Mouse (Mus musculus) midbrain, embryonic 14.5 days (tissue): Measurements from ENCODE around the gene Pigo. TPM values are rescaled to one million over a fixed set of nuclear protein-coding genes. Genes with fewer than 3 reads are reported as not detected.

Experiments
- ATAC-seq: fragments of 200-750 bp; cut with Nextera tagmentation; 2 replicates; pipeline ENCODE4 v1.8.0; 2017; ENCODE audit warnings: moderate number of reproducible peaks, moderate library complexity; ENCODE audit not compliant: low FRiP score, low TSS enrichment
- DNase-seq: peaks from one replicate; pipeline ENCODE4 v3.0.0-alpha.2; 2015
- H3K27ac ChIP-seq: fragments of 300-500 bp; sonication (generic); replicated peaks from 2 replicates; pipeline ENCODE4 v1.5.1; 2014; ENCODE audit warnings: mild to moderate bottlenecking, low read depth, low read length, moderate library complexity
- H3K27me3 ChIP-seq: fragments of 300-500 bp; sonication (generic); 2 replicates; pipeline ENCODE4 v1.6.1; 2014; ENCODE audit warnings: low read length, control low read depth, mixed read lengths; ENCODE audit not compliant: control insufficient read depth, insufficient read depth
- H3K36me3 ChIP-seq: fragments of 300-500 bp; sonication (generic); 2 replicates; pipeline ENCODE4 v1.6.1; 2014; ENCODE audit warnings: low read length, control low read depth; ENCODE audit not compliant: control insufficient read depth, insufficient read depth
- H3K4me1 ChIP-seq: fragments of 300-500 bp; sonication (generic); 2 replicates; pipeline ENCODE4 v1.6.1; 2014; ENCODE audit warnings: mild to moderate bottlenecking, antibody characterized with exemption, low read length, control low read depth; ENCODE audit not compliant: control insufficient read depth, insufficient read depth
- H3K4me2 ChIP-seq: fragments of 300-500 bp; sonication (generic); 2 replicates; pipeline ENCODE4 v1.6.1; 2014; ENCODE audit warnings: mild to moderate bottlenecking, low read length, moderate library complexity
- H3K4me3 ChIP-seq: fragments of 300-500 bp; sonication (generic); replicated peaks from 2 replicates; pipeline ENCODE4 v1.5.1; 2014; ENCODE audit warnings: low read depth, low read length
- H3K9ac ChIP-seq: fragments of 300-500 bp; sonication (generic); replicated peaks from 2 replicates; pipeline ENCODE4 v1.6.1; 2014; ENCODE audit warnings: mild to moderate bottlenecking, low read length, moderate library complexity
- H3K9me3 ChIP-seq: fragments of 300-500 bp; sonication (generic); 2 replicates; pipeline ENCODE4 v1.6.1; 2016; ENCODE audit warnings: low read length, control low read depth, mixed read lengths; ENCODE audit not compliant: control insufficient read depth
- WGBS: fragments of 180-500 bp; shearing (Covaris S2); extraction: QIAGEN DNeasy Blood & Tissue Kit; methylation state at CpG from one replicate; pipeline ENCODE4 v1.1.7; 2014; 5-methylcytosine and 5-hydroxymethylcytosine counted together
- polyA plus RNA-seq: library from polyadenylated mRNA; unstranded; fragments of >200 nt; fragmentation: Nextera tagmentation; extraction: Ambion mirVana; gene quantifications from 2 replicates; pipeline ENCODE4 v1.2.1, GENCODE M21; 2014

Pigo gene
- polyA plus RNA-seq, 1 experiment from 2014 or later: 26.4 TPM

DNA sequence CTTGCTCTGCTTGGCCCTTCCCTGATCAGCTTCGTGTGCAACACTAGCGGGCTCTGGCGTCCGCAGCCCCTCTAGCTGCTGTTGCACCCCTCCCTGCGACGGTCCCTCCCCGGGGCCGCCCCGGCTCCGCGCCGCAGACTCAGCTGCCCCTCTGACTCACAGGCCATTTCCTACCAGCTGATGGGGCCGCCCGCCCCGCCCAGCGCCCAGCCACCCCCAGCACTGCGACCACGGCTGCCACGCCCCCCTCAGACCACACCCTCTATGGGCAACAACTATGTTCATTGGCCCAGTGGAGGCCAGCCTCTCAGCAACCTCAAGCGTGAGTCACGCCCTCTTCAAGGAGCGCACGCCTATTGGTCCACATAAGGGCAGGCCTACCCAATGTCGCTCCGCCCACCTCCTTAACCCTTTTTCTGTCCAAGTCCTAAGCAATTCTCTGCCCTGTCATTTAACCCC, 14.5 kb upstream of the Pigo start:
- peak overlapping the region; percentile 85 for H3K4me2 ChIP-seq
- no peaks in the 10 kb centered on the region for H3K9me3 ChIP-seq
- H3K27ac ChIP-seq: peak overlapping the region; percentile 78
- peak overlapping the region; percentile 61 for H3K4me3 ChIP-seq
- peak overlapping the region; percentile 77 for H3K9ac ChIP-seq
- DNase-seq: peak; percentile 97
- H3K27me3 ChIP-seq: no peaks in the 10 kb centered on the region
- H3K36me3 ChIP-seq: peaks cover 20% of the 10 kb centered on the region
- peak; percentile 95 for ATAC-seq
- 0% methylated on average over 25 of the region's 25 CpGs for WGBS
- peaks cover 53% of the 10 kb centered on the region for H3K4me1 ChIP-seq

DNA sequence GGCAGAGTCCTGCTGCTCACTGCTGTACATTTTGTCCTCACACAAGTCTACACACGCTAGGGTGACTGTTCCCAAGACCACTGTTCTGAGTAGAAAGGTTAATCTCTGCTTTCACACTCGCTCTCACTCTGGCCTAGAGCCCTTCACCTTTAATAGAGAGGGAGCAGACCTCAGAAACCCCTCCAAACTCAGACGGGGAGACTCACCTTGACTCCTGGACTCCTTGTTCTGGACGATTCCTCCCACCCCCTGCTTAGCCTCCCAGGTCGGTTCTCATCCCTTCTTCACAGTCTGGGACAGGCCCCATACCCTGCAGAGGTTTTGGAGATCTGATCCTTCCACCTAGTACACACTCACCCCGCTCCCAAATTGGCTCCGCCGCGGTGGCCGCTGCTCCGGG, 14.0 kb upstream of the Pigo start:
- peaks cover 25% of the 10 kb centered on the region for H3K36me3 ChIP-seq
- H3K4me1 ChIP-seq: peaks cover 49% of the 10 kb centered on the region
- peak overlapping the region; percentile 85 for H3K4me2 ChIP-seq
- DNase-seq: peak; percentile 8
- no peaks in the 10 kb centered on the region for H3K9me3 ChIP-seq
- WGBS: under 1% methylated on average over 11 of the region's 11 CpGs
- peak overlapping the region; percentile 78 for H3K27ac ChIP-seq
- H3K27me3 ChIP-seq: no peaks in the 10 kb centered on the region
- ATAC-seq: no peak; the same call in 1 of the 2 replicates
- peak overlapping the region; percentile 61 for H3K4me3 ChIP-seq
- H3K9ac ChIP-seq: peak overlapping the region; percentile 77

DNA sequence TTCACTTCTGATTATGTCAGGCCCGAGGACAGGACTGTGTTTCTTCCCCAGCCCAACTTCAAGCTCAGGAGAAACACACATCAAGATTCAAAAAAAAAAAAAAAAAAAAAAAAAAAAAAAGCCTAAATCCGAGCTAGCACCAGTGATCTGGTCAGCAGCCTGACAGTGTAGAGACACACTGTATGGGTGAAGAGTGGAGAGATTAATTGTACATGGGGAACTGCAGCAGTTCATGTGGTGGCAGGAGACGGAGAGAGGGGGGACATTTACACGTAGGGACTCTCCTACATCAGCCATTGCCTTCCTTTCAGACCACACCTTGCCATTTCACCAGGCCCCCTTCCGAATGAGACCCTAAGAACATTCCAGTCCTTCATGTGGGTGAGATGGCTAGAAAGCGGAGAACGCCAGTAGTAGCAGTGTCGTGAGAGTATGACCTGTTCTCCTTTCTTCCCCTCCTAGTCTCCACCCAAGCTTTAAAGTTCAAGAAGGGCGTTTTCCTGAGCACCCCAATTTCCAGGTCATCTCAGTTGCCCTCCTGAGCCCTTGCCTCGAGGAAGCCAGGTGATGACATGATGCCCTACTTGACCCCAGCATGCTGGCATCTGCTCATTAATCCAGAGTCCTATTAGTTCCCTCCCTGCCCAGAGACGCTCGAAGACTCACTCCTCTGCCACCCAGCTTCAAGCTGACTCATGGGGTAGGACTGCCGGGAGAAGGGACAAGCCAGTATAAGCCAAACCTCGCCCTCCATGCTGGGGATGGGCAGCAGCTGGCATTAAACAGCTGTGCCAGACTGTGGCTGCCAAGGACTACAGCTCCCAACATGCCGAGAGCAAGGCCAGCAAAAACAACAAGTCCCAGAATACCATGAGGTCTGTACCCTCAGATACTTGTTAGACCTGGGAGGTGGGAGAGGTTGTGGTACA, 13.2 kb upstream of the Pigo start:
- Histone ChIP-seq H3K9ac (peak overlapping the region; percentile 77), H3K27me3 (no peaks in the 10 kb centered on the region), H3K9me3 (no peaks in the 10 kb centered on the region), H3K36me3 (peaks cover 33% of the 10 kb centered on the region), H3K4me2 (peak overlapping the region; percentile 85), H3K27ac (peak overlapping the region; percentile 78; the same call in 1 of the 2 replicates), H3K4me3 (peak overlapping the region; percentile 61), H3K4me1 (peaks cover 41% of the 10 kb centered on the region)
- WGBS: 60% methylated on average over 15 of the region's 15 CpGs
- no peak for ATAC-seq
- peak; percentile 45 for DNase-seq

DNA sequence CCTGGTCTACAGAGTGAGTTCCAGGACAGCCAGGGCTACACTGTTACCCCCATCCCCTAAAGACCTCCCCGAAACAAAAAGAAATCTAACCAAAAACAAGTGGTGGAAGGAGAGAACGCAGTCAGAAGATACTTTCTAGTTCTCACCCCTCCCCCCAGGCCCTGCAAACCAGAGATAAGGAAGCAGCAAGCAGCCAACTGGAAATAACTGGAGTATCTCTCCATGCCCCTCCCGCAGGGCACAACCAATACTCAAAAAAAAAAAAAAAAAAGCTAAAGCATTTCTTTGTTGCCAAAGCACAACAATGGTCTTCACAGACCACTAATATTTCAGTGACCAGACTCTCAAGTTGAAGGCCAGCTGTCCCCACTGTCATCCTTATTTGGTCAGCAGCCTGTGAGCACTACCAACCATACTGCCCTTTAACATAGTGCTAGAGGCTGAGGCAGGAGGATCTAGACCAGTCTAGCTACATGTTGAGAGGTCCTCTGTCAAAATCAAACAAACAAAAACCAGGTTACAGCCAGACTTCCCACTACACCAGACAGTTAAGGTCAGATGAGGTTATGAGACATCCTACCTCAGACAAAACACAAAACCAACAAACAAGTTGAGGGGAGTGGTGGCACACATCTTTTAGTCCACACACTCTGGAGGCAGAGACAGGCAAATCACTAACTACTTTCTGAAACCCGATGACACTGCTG, 12.4 kb upstream of the Pigo start:
- Histone ChIP-seq H3K4me2 (peak overlapping the region; percentile 85), H3K4me3 (no peak overlapping the region), H3K27ac (no peak overlapping the region), H3K9ac (no peak overlapping the region), H3K4me1 (peaks cover 33% of the 10 kb centered on the region), H3K27me3 (no peaks in the 10 kb centered on the region), H3K36me3 (peaks cover 41% of the 10 kb centered on the region), H3K9me3 (no peaks in the 10 kb centered on the region)
- WGBS: 76% methylated on average over 4 of the region's 4 CpGs
- DNase-seq: no peak
- ATAC-seq: no peak

DNA sequence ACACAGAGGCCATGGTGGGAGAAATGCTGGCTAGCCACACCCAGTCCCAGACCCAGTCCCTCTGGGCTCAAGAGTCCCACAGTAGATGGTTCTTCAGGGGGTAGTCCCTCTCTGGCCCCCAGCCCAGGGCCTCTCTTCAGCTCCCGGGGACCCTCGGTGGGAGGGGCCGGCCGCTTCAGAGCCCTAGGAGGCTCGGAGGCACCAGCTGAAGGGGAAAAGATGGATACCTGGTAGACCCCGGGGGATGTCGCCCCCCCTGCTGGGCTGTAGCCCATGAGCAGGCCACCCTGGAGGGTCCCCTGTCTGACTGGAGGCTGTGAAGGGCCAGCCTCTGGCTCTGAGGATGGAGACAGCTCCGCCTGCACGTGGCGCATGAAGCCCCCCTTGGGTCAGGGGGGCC, 10.7 kb upstream of the Pigo start:
- Histone ChIP-seq H3K27me3 (no peaks in the 10 kb centered on the region), H3K9ac (no peak overlapping the region), H3K36me3 (peaks cover 46% of the 10 kb centered on the region), H3K27ac (no peak overlapping the region), H3K9me3 (no peaks in the 10 kb centered on the region), H3K4me1 (peaks cover 46% of the 10 kb centered on the region), H3K4me2 (no peak overlapping the region), H3K4me3 (no peak overlapping the region)
- no peak for ATAC-seq
- no peak for DNase-seq
- WGBS: 91% methylated on average over 10 of the region's 10 CpGs

DNA sequence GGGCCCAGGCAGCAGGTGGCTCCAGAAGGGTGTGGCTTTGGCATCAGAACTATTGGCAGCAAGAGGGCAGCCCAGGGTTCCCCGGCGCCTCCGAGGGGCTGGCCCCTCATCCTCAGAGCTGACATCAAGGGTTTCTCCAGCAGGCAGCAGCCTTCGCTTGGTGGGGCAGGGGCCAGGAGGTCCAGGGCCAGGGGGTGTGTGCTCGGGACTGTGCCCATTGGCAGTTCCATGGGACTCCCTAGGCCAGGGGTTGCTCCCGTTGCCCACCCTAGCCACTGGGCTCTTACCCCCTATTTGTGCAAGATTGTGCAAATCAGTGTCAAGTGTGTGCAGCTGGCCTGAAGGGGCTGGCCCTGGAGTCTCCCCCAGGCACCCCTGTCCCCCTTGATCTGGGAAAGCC, 10.2 kb upstream of the Pigo start:
- DNase-seq (no peak), ATAC-seq (no peak)
- Histone ChIP-seq H3K9ac (no peak overlapping the region), H3K36me3 (peaks cover 46% of the 10 kb centered on the region), H3K4me3 (no peak overlapping the region), H3K9me3 (no peaks in the 10 kb centered on the region), H3K27me3 (no peaks in the 10 kb centered on the region), H3K27ac (no peak overlapping the region), H3K4me1 (peaks cover 44% of the 10 kb centered on the region), H3K4me2 (no peak overlapping the region)
- 93% methylated on average over 6 of the region's 6 CpGs for WGBS

DNA sequence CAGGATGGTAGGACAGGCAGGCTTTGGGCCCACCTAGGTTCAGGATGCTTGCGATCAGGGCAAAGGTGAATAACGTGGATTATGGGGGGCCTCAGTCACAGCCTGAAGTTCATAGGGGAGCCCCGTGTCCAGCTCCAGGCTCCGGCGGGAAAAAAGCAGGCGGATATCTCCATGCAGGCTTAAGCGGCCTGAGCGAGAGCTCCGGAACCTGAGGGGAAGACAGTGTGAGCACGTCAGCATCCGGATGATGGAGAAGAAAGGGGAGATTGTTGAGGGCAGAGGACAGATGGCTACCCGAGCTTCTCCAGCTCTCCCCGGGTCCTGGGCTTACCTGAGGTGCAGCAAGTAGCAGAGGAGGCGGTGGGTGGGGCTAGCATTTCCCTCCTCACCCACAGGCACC, 7.9 kb upstream of the Pigo start:
- Histone ChIP-seq H3K27me3 (no peaks in the 10 kb centered on the region), H3K4me2 (no peak overlapping the region), H3K4me3 (no peak overlapping the region), H3K27ac (peak overlapping the region; percentile 20; the same call in 1 of the 2 replicates), H3K9me3 (no peaks in the 10 kb centered on the region), H3K9ac (no peak overlapping the region), H3K4me1 (peaks cover 37% of the 10 kb centered on the region), H3K36me3 (peaks cover 57% of the 10 kb centered on the region)
- 87% methylated on average over 14 of the region's 14 CpGs for WGBS
- no peak for DNase-seq
- ATAC-seq: no peak

DNA sequence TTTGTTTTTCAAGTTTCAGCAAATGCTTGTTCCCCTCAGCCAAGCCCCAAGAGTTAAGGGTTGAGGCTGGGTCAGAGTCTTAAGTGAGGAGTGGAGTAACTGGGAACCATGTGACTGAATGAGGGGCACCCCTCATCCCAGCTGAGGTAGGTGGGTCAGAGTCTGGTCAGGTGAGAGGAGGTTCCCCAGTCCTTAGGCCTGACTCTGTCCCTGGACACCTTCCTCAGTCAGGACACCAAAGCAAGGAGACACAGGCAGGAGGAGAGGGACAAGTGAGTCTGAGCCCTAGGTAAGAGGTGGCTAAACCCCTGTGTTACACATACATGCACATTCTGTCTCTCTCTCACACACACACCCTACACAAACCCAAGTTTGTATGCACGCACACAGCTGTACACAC, 6.9 kb upstream of the Pigo start:
- Histone ChIP-seq H3K9me3 (no peaks in the 10 kb centered on the region), H3K27me3 (no peaks in the 10 kb centered on the region), H3K27ac (peak overlapping the region; percentile 92), H3K4me1 (peaks cover 27% of the 10 kb centered on the region), H3K9ac (no peak overlapping the region), H3K4me2 (no peak overlapping the region), H3K36me3 (peaks cover 67% of the 10 kb centered on the region), H3K4me3 (no peak overlapping the region)
- no peak for ATAC-seq
- DNase-seq: no peak
- 96% methylated on average over 1 of the region's 1 CpGs for WGBS
